Mouse (Mus musculus): ENCODE data around the gene Gatb. TPM values are rescaled to one million over a fixed set of nuclear protein-coding genes. Genes with fewer than 3 reads are reported as not detected.

Gatb gene
- polyA plus RNA-seq, 1 experiment, result 11.4 TPM

DNA sequence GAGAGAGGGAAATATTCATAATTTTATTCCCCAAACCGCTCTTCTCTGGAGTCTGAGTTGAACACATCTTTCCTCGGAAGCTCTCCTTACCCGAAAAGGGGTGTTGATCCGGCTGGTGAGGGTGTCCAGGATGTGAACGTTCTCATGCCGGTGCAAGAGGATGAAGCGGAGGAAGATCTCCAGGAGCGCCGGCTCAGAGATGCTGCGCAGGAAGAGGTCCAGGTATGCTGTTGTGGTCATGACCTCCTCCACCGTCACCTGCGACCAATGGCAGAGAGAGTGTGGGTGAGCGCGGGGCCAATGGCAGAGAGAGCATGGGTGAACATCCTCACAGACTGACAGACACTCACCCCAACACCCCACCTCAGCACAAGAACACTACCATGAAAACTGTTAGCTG lies 114.4 kb downstream of the Gatb start:
- no peak for TF ChIP-seq POLR2A (IDR thresholded peaks at IDR 0.05; ENCODE audit: borderline replicate concordance, low read depth, low read length)
- H3K4me1 ChIP-seq (ENCODE audit: control insufficient read depth, insufficient read depth, low read length), result no peaks in the 10 kb centered on the region
- no peak overlapping the region for H3K27ac ChIP-seq (ENCODE audit: insufficient read depth, low read depth, low read length)
- H3K4me3 ChIP-seq (ENCODE audit: insufficient read depth, low read length), result no peak overlapping the region

DNA sequence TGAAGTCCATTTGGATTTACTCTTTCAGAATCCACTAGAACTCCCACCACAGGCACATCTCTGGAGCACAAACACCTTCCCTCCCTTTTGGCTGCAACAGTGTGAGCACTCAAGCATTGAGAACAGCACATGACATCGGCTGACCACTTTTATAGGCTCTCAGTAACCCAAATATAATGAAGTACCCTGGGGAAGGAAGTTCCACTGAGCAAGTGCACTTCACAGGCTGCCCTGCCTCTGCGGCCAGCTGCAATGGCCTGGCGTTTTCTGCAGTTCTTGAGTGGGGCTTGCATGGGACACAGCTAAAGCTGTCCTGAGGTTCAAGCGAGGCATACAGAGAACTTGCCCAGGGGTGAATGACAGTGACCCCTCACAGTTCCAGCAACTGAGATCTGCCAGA lies 117.2 kb downstream of the Gatb start:
- no peak overlapping the region for H3K4me3 ChIP-seq (ENCODE audit: insufficient read depth, low read length)
- no peaks in the 10 kb centered on the region for H3K4me1 ChIP-seq (ENCODE audit: control insufficient read depth, insufficient read depth, low read length)
- no peak for TF ChIP-seq CTCF (IDR thresholded peaks at IDR 0.05; ENCODE audit: low read depth, low read length)
- TF ChIP-seq POLR2A (IDR thresholded peaks at IDR 0.05; ENCODE audit: borderline replicate concordance, low read depth, low read length), result no peak
- H3K27ac ChIP-seq (ENCODE audit: insufficient read depth, low read depth, low read length), result no peak overlapping the region

DNA sequence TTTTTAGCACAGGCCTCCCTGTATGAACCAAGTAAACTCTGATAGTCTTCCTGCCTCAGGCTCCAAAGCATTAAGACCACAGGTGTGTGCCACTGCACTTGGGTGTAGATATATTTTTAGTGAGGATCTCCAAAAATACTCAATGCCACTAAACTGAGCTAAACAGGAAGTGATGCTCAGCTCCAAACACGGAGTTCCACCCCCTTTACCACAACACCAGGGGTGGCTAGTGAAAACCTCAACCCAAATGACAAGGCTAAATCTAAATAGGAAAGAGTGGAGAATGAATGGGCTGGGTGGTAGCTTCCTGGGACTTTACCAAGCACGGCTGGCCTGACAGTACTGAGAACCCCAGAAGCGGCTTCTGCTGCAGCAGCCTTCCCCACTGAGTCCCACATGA lies 119.1 kb downstream of the Gatb start:
- no peak overlapping the region for H3K27ac ChIP-seq (ENCODE audit: insufficient read depth, low read depth, low read length)
- H3K4me3 ChIP-seq (ENCODE audit: insufficient read depth, low read length), result no peak overlapping the region
- H3K4me1 ChIP-seq (ENCODE audit: control insufficient read depth, insufficient read depth, low read length), result no peaks in the 10 kb centered on the region
- no peak for TF ChIP-seq CTCF (IDR thresholded peaks at IDR 0.05; ENCODE audit: low read depth, low read length)
- TF ChIP-seq POLR2A (IDR thresholded peaks at IDR 0.05; ENCODE audit: borderline replicate concordance, low read depth, low read length), result no peak

DNA sequence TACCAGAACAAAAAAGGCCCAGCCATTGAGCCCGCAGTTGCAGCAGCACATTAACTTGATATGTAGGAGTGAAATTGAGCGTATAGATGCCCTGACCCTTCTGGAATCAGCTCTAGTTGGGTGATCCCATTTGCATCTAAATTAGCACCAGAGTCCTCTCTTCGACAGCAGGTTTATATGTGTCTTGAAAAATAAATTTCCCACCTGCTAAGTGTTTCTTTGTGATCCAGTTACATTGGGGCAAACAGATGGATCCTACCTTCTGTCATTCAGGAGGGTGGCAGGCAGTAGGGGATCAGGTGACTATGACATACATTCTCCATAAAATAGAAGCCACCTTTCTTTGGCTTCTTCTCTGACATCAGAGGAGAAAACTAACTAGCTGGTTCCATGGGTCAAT lies 121.1 kb downstream of the Gatb start:
- Histone ChIP-seq H3K27ac (ENCODE audit: insufficient read depth, low read depth, low read length) (no peak overlapping the region), H3K4me3 (ENCODE audit: insufficient read depth, low read length) (no peak overlapping the region), H3K4me1 (ENCODE audit: control insufficient read depth, insufficient read depth, low read length) (no peaks in the 10 kb centered on the region)
- TF ChIP-seq CTCF (IDR thresholded peaks at IDR 0.05; ENCODE audit: low read depth, low read length), result no peak
- TF ChIP-seq POLR2A (IDR thresholded peaks at IDR 0.05; ENCODE audit: borderline replicate concordance, low read depth, low read length), result no peak

DNA sequence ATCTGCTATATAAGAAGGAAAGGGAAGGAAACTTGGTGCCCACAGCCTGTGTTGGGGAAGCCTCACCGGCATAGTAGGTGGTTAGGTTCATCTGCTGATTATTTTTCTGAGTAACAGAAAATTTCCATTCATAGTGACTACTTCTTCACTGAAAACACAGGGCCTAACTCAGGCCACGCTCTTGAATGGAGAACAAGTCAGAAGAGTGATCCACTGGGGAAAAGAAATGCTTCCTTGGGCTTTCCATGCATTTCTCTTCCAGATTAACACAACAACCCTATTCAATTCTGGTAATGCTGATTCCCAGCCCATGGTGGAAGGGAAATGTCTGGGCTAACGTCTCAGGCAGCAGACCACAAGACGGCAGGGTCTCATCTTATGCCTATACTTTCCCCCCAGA lies 124.6 kb downstream of the Gatb start:
- H3K4me3 ChIP-seq (ENCODE audit: insufficient read depth, low read length), result no peak overlapping the region
- H3K27ac ChIP-seq (ENCODE audit: insufficient read depth, low read depth, low read length), result no peak overlapping the region
- no peaks in the 10 kb centered on the region for H3K4me1 ChIP-seq (ENCODE audit: control insufficient read depth, insufficient read depth, low read length)
- TF ChIP-seq CTCF (IDR thresholded peaks at IDR 0.05; ENCODE audit: low read depth, low read length) (no peak), POLR2A (IDR thresholded peaks at IDR 0.05; ENCODE audit: borderline replicate concordance, low read depth, low read length) (no peak)

DNA sequence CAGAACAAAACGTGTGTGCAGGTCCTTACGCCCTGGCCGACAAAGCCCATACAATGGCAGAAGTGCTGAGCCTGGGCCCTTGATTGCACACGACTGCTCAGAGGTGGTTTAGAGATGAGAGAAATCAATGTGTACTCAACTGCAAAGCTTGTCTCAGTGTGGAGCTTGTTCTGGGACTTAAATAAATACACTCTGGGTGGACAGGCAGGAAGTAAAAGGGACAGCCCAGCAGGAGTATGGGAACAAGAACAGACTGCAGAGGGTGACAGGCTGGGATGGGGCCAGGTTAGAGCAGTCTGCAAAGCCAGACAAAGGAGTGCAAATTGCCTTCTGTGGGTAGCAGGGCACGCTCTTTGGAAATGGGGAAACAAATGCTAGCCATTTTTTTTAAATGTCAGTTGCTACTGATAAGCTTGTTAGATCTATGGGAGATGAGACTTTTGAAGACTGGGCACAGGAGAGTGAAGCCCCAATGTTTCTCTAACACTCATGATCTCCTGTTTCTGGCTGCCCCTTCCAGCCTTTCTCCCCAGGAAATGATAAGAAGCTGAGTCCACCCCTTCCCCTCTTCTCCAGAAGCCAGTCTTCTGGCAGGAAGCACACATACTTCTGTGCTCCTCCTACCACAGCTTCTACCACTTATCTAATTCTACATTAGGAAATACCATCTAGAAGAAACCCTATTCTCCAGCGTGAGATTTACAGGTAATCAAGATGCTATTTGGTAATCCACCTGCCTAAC lies 129.4 kb downstream of the Gatb start:
- Histone ChIP-seq H3K27ac (ENCODE audit: insufficient read depth, low read depth, low read length) (no peak overlapping the region), H3K4me3 (ENCODE audit: insufficient read depth, low read length) (no peak overlapping the region), H3K4me1 (ENCODE audit: control insufficient read depth, insufficient read depth, low read length) (no peaks in the 10 kb centered on the region)
- TF ChIP-seq CTCF (IDR thresholded peaks at IDR 0.05; ENCODE audit: low read depth, low read length) (no peak), POLR2A (IDR thresholded peaks at IDR 0.05; ENCODE audit: borderline replicate concordance, low read depth, low read length) (no peak)

Other genes starting within 250 kb of the Gatb start
- gene Fam160a1, start 243.2 kb downstream of the Gatb start, polyA plus RNA-seq (2012; ENCODE audit: insufficient read depth, insufficient read length, missing spikeins), result 0.19 TPM in 1 of 2 replicates, not detected in the other

Measured in bone marrow macrophage, adult 2 months (primary cell).